Mouse (Mus musculus) heart, adult 8-10 months (tissue): ENCODE data around the gene Zfp566. TPM values are rescaled to one million over a fixed set of nuclear protein-coding genes. Genes with fewer than 3 reads are reported as not detected.
A peak's percentile ranks its signal among the peaks of the same experiment; 100 is the strongest.
"Not testable (repeated sequence)": the region's sequence is repeated elsewhere in the genome, so short reads cannot be mapped to it uniquely, and the experiment has no call there.

Source experiments
- DNase-seq: peaks from one replicate; pipeline ENCODE4 v3.0.0; 2022; ENCODE audit warnings: low spot score
- total RNA-seq, 4 experiments: library from RNA; stranded (reverse); gene quantifications; 2 replicates each; pipeline ENCODE4 v1.2.4; 2022

Gene Zfp566
- total RNA-seq = 1 to 10 TPM in 3 of 4 experiments, under 1 TPM in 1; 0.82 to 1.8 (median 1.6) TPM

DNA sequence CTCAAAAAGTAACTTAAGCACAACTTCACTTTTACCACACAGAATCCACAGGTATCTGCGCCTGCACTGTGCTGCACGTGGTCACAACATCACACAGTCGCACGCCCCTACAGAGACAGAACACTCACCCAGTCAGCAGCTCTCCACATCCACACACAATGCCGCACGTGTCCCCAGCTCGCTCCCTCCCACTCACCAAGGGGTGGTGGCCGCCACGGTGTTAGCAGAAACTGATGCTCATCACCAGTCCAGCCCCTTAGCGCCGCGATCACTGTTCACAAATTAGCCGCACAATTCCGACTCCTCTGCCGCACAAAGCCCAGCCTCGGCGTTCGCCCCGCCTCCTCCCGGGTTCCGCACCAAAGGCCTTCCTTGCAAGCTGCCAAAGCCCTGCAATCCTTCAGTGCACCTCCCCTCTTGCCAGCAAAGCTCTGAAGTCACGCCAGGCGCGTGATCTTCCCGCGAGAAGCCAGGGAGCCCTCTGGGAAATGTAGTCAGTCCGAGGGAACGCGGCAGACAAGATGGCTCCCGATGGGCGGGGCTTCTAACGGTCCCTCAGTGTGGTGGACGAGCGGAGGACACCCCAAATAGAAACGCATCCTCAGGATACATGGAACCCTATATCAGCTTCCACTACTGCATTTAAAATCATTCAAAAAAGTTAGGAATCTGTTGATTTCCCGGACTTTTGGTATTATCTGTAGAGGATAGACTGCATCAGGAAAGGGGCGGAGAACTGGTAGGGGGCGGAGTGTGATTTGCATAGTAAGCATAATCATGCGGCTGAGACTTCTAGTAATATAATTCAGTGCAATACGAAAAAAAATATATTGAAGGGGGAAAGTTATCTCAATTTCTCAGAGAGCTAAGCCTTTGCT is at the start of gene Zfp566, which contains the start of gene Gm26920:
Gene Zfp566, minus strand, starts transcription at position 436 of the 878 bp plus-strand sequence.
Gene Gm26920, minus strand, starts transcription at position 319 of the 878 bp plus-strand sequence.
- peak; percentile 97 for DNase-seq

DNA sequence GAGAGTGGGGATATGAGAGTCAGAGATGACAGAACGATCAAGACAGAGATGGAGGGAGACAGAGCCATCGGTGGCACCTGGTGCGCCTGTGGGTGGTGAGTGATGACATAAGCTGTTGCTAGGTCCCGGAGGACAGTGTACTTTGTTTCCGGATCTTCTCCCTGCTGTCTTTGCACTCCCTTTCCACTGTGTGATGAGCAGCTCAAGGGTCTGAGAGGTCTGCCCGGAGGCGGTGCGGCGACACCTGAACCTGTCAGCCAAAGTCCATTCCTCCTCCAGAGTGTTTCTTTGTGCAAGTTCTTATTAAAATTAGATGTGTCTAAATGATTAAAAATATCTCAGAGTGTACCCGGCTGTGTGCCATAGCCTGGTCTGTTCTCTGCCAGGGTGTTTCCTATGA is 46.5 kb upstream of the Zfp566 start:
- no peak for DNase-seq

- no peak for DNase-seq
Observed at GRCm38 (mm10) chr7:30132396-30132795, 42.1 kb upstream of the Zfp566 start.

- DNase-seq = no peak
Observed at GRCm38 (mm10) chr7:30129900-30130299, 39.6 kb upstream of the Zfp566 start.

DNA sequence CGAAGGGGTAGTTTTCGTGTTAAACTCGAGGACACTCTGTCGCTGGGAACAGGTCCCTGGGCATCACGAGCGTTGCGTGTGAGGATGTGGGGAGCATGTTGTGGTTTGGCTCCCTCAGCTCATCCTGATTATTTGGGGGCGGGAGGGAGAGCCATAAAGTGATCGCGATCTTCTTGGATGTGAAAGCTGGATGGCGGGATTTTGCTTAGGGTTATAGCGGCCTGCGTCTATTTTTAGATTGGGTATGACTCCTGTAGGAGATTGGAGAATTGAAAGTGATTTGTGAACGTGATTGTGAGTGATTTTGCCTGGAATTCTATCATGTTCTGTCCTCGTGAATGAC is 31.8 kb upstream of the Zfp566 start:
- DNase-seq = no peak

- peak; percentile 89 for DNase-seq
Observed at GRCm38 (mm10) chr7:30121308-30122187, 31.2 kb upstream of the Zfp566 start, which contains the start of gene Zfp382. TSS of gene Zfp382 (plus strand) at chr7:30121942.

DNA sequence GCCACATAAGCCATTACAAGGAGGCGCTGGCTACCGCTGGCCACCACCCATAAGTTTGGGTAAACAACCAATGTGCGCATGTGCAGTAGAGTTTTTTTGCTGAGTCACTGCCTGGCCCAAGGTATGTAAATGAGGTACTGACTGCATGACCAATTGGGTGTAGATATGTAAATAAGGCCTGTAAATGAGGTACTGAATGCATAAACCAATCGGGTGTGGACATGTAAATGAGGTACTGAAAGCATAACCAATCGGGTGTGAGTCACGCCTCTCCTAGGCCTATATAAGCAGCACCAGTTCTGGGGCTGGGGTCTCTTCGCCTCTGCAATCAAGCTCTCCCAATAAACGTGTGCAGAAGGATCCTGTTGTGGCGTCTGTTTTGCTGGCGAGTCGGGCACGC is 27.6 kb upstream of the Zfp566 start:
- not testable (repeated sequence) for DNase-seq

DNA sequence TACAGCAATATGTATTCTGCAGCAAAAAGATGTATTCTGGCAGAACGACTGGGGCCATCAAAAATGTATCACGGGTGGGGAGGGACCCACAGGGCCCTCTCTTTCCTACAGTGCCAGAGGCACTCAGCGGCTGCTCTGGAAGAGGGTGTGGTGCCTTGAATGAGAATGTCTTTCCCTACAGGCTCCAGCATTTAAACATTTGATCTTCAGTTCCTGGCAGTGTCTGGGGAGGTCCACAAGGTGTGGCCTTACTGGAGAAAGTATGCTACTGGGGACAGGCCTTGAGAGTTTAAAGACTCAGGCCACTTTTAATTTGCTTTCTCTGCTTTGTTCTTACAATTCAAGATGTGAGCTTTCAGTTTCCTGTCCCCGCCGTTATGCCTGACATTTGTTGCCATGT is 25.7 kb upstream of the Zfp566 start:
- no peak for DNase-seq

DNA sequence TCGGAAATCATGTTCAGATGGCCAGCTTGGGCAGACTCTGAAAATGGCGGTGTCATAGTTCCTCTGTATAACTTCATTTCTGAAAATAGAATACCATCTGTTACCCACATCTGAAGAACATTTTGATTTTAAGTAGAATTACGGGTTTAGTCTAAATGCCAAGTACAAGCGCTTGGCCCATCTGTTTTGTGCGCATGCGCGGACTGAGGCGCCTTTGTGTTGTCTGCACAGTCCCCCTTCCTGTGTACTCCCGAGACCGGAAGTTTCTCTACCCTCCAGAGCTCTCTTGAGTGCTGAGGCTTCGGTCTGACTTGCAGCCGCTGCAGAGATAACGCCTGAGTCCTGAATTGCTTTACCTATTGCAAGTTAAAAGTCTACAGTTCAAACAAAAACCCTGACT is 9.0 kb upstream of the Zfp566 start:
- DNase-seq = no peak

GRCm38 (mm10) chr7:30095551-30096125 is 5.3 kb upstream of the Zfp566 start:
- no peak for DNase-seq

DNA sequence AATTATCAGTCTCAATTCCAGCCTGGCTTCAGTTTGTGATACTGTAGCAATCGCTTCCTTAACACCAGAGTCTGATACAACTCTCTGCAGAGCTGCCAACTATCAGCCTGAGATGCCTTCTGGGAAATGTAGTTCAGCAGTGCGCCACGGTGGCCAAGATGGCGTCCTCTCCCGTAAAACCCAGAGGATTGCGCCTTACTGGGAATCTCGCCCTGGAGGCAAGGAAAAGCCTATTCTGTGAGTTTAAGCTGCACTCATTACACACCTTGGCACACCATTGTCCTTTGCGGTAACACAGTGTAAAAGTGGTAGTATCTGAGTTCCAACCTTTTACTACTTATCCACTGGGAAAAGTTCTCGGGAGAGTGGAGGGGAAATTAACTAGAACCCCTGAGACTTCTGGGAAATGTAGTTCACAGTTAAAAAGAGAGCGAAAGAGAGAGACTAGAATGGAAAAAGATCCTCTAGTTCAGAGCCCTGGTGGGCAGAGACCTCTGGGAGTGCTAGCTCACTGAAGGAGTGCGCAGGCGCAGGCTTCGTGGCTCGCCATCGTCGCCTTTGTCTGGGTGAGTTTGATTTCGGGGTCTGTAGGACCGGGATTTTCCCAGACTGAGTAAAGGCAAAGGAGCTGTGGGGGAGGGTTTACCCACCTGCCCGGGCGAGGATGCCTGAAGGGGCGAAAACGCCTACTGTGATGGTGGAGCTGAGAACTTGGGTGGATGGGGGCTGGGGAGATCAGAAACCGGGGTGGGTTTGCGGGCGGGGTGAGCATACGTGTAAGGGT is 4.5 kb upstream of the Zfp566 start, which contains the start of gene Zfp260:
Gene Zfp260, plus strand, starts transcription at position 132 of the 784 bp plus-strand sequence.
- DNase-seq = peak; percentile 95

GRCm38 (mm10) chr7:30093918-30094415 is 3.6 kb upstream of the Zfp566 start:
- DNase-seq = no peak

GRCm38 (mm10) chr7:30092666-30093065 is 2.3 kb upstream of the Zfp566 start:
- no peak for DNase-seq

DNA sequence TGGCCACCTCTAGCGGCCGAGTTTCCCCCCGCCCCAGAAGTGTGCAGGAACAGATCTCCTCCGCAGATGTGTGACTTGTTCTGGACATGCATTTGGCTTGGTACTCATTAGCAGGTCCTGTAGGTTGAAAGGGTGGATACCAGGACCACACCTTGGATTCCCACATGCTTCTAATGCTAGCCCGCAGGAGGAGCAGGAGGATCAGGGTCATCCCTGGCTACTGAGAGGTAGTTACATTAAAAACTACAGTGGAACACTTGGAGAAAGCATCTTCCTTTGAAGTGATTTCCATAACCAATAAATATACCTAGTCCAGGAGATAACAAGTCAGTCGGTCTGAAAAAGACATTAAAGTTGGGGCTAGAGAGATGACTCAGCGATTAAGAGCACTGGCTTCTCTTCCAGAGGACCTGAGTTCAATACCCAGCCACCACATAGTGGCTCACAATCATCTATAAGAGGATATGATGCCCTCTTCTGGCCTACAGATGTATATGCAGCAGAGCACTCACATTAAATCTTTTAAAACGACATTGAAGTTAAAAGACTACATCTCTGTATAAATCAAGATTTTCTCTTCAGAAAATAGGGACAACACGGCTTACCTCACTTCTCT is 751 bp upstream of the Zfp566 start:
- no peak for DNase-seq

- no peak for DNase-seq
Observed at GRCm38 (mm10) chr7:30089405-30089804, 922 bp downstream of the Zfp566 start.

DNA sequence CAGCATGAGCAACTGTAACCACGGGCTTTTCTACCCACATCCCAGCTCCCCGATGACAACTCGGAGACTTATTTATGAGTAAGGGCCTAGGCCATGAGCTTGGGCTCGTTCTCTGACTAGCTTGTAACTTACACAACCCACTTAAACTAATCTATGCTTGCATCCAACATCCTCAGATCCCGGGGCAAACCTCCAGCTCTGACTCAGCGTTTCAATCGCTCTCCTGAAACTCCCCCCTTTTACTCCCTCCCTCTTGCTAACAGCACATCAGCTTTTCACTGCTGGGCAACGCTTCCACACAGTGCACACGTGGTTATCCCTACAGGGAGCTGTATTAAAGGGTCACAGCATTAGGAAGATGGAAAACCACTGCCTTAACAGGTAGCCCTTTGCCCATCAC is 3.8 kb downstream of the Zfp566 start:
- no peak for DNase-seq

- peak; percentile 82 for DNase-seq
Observed at GRCm38 (mm10) chr7:30072146-30073028, 17.9 kb downstream of the Zfp566 start, which contains the start of gene Zfp82. TSS of gene Zfp82 (minus strand) at chr7:30072900.

DNA sequence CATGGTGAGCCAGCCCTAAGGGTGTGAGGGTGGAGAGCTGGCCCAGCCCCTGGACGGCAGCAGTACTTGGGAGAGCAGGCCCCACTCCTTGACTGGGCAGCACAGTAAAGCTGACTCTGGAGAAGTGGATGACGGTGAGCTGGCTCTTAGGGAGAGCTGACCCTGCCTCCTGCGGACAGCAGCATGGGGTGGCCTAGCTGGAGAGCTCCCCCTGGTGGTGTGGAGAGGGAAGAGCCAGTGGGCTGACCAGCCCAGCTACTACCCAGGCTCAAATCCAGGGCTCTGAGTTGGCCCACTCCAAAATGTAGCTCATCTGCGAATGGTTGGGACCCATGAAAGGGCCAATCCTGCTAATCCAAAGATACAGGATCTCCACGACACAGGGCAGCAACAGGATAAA is 25.7 kb downstream of the Zfp566 start:
- no peak for DNase-seq

DNA sequence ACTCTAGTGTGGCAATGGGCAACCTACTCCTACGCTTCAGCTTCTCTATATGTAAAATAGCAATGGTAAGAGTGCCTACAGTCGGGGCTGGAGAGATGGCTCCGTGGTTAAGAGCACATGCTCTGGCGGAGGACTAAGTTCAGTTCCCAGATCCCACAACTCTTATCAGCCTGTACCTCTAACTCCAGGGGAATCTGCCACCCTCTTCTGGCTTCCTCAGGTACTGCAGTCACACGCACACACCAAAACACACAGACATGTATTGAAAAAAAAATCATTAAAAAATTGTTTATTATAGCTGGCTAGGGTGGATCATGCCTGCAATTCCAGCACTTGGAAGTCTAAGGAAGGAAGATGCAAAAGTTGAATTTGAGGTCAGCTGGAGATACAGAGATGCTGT is 27.8 kb downstream of the Zfp566 start:
- no peak for DNase-seq
